Mouse (Mus musculus): Measurements from ENCODE around the gene Foxp2. TPM values are rescaled to one million over a fixed set of nuclear protein-coding genes. Genes with fewer than 3 reads are reported as not detected.

Gene Foxp2
- total and polyA plus RNA-seq, 3 experiments = 2.0 to 3.6 (median 2.0) TPM

- Histone ChIP-seq H3K4me3 (no peak overlapping the region), H3K27me3 (ENCODE audit: control insufficient read depth, insufficient read depth, low read length) (no peaks in the 10 kb centered on the region), H3K36me3 (ENCODE audit: control insufficient read depth, insufficient read depth, low read length) (no peaks in the 10 kb centered on the region), H3K4me1 (ENCODE audit: control insufficient read depth, insufficient read depth, low read length) (no peaks in the 10 kb centered on the region), H3K27ac (no peak overlapping the region), H3K79me2 (replicated peaks; ENCODE audit: control insufficient read depth, insufficient read depth, low read length) (no peaks in the 10 kb centered on the region), H3K9ac (ENCODE audit: low read depth, low read length) (no peak overlapping the region)
- intact Hi-C loops (cut with DNase I) = no loop called here
- TF ChIP-seq CTCF (IDR thresholded peaks at IDR 0.05) (no peak), POLR2A (IDR thresholded peaks at IDR 0.05; ENCODE audit: insufficient read depth, low read depth, low read length) (no peak), EP300 (IDR thresholded peaks at IDR 0.05; ENCODE audit: insufficient read depth, low read depth, low read length) (no peak)
- DNase-seq = no peak
Observed at GRCm38 (mm10) chr6:14922704-14923103, 21.6 kb downstream of the Foxp2 start.

GRCm38 (mm10) chr6:14924976-14925489, 23.9 kb downstream of the Foxp2 start:
- 69% methylated on average over 4 of the region's 4 CpGs for WGBS
- H3K4me1 ChIP-seq (ENCODE audit: control insufficient read depth, insufficient read depth, low read length) = no peaks in the 10 kb centered on the region
- intact Hi-C loops (cut with DNase I) = no loop called here
- no peaks in the 10 kb centered on the region for H3K36me3 ChIP-seq (ENCODE audit: control insufficient read depth, insufficient read depth, low read length)
- H3K79me2 ChIP-seq (replicated peaks; ENCODE audit: control insufficient read depth, insufficient read depth, low read length) = no peaks in the 10 kb centered on the region
- H3K27me3 ChIP-seq (ENCODE audit: control insufficient read depth, insufficient read depth, low read length) = no peaks in the 10 kb centered on the region
- TF ChIP-seq EP300 (IDR thresholded peaks at IDR 0.05; ENCODE audit: insufficient read depth, low read depth, low read length) (no peak), POLR2A (IDR thresholded peaks at IDR 0.05; ENCODE audit: insufficient read depth, low read depth, low read length) (no peak), CTCF (IDR thresholded peaks at IDR 0.05) (no peak)
- DNase-seq = no peak
- H3K4me3 ChIP-seq = no peak overlapping the region
- H3K27ac ChIP-seq = no peak overlapping the region
- H3K9ac ChIP-seq (ENCODE audit: low read depth, low read length) = no peak overlapping the region

- DNase-seq = no peak
- intact Hi-C loops (cut with DNase I) = no loop called here
- 70% methylated on average over 6 of the region's 6 CpGs for WGBS
Observed at GRCm38 (mm10) chr6:14951060-14951459, 49.9 kb downstream of the Foxp2 start.

DNA sequence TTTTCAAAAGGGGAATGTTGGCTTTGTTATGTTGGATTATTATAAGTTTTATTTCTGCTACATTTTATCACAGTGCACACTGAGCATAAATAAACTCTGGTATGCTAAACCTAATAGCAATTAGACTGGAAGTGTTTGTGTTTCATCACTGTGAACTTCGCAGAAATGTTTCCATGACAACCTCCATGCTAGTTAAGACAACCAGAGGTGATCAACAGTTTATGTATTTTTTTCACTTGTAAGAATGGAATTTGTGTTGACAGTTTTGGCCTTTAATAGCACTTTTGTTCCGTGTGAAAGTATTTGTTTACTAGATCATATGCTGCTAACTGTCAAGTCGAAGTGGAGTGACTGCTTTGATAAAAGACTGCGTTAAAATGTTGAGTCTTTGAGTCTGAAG, 51.6 kb downstream of the Foxp2 start:
- intact Hi-C loops (cut with DNase I) = no loop called here
- Histone ChIP-seq H3K79me2 (replicated peaks; ENCODE audit: control insufficient read depth, insufficient read depth, low read length) (no peaks in the 10 kb centered on the region), H3K9ac (ENCODE audit: low read depth, low read length) (no peak overlapping the region), H3K27me3 (ENCODE audit: control insufficient read depth, insufficient read depth, low read length) (no peaks in the 10 kb centered on the region), H3K36me3 (ENCODE audit: control insufficient read depth, insufficient read depth, low read length) (no peaks in the 10 kb centered on the region), H3K27ac (no peak overlapping the region), H3K4me3 (no peak overlapping the region), H3K4me1 (ENCODE audit: control insufficient read depth, insufficient read depth, low read length) (no peaks in the 10 kb centered on the region)
- DNase-seq = no peak
- TF ChIP-seq CTCF (IDR thresholded peaks at IDR 0.05) (no peak), EP300 (IDR thresholded peaks at IDR 0.05; ENCODE audit: insufficient read depth, low read depth, low read length) (no peak), POLR2A (IDR thresholded peaks at IDR 0.05; ENCODE audit: insufficient read depth, low read depth, low read length) (no peak)
- 61% methylated on average over 4 of the region's 4 CpGs for WGBS

More at GRCm38 (mm10) chr6:14951060-14951459, 49.9 kb downstream of the Foxp2 start:
- no peaks in the 10 kb centered on the region for H3K4me1 ChIP-seq (ENCODE audit: control insufficient read depth, insufficient read depth, low read length)
- TF ChIP-seq CTCF (IDR thresholded peaks at IDR 0.05) (no peak), EP300 (IDR thresholded peaks at IDR 0.05; ENCODE audit: insufficient read depth, low read depth, low read length) (no peak), POLR2A (IDR thresholded peaks at IDR 0.05; ENCODE audit: insufficient read depth, low read depth, low read length) (no peak)
- no peak overlapping the region for H3K27ac ChIP-seq
- H3K9ac ChIP-seq (ENCODE audit: low read depth, low read length) = no peak overlapping the region
- no peak overlapping the region for H3K4me3 ChIP-seq
- H3K79me2 ChIP-seq (replicated peaks; ENCODE audit: control insufficient read depth, insufficient read depth, low read length) = no peaks in the 10 kb centered on the region
- H3K36me3 ChIP-seq (ENCODE audit: control insufficient read depth, insufficient read depth, low read length) = no peaks in the 10 kb centered on the region
- H3K27me3 ChIP-seq (ENCODE audit: control insufficient read depth, insufficient read depth, low read length) = no peaks in the 10 kb centered on the region

DNA sequence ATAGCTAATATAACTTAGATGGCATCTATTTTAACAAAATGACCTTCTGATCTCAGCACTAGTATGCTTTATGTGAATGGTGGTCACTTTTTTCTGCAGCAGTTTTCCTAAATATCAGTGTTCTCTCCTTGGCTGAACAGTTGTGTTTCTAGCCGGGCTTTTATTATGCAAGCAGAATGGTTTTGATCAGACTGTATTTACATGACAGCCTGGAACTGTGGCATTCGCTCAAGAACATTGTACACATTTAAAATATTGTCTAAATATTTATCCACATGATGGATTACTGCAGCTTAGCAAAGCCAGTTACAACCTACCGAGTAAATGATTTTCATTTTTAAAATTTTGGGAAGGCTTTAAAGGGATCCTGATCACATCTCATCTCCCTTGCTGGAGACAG, 75.9 kb downstream of the Foxp2 start:
- no peak for DNase-seq
- 84% methylated on average over 3 of the region's 3 CpGs for WGBS
- no peaks in the 10 kb centered on the region for H3K36me3 ChIP-seq (ENCODE audit: control insufficient read depth, insufficient read depth, low read length)
- H3K79me2 ChIP-seq (replicated peaks; ENCODE audit: control insufficient read depth, insufficient read depth, low read length) = no peaks in the 10 kb centered on the region
- no peaks in the 10 kb centered on the region for H3K4me1 ChIP-seq (ENCODE audit: control insufficient read depth, insufficient read depth, low read length)
- no peaks in the 10 kb centered on the region for H3K27me3 ChIP-seq (ENCODE audit: control insufficient read depth, insufficient read depth, low read length)
- no peak overlapping the region for H3K9ac ChIP-seq (ENCODE audit: low read depth, low read length)
- intact Hi-C loops (cut with DNase I) = no loop called here
- TF ChIP-seq EP300 (IDR thresholded peaks at IDR 0.05; ENCODE audit: insufficient read depth, low read depth, low read length) (no peak), CTCF (IDR thresholded peaks at IDR 0.05) (no peak), POLR2A (IDR thresholded peaks at IDR 0.05; ENCODE audit: insufficient read depth, low read depth, low read length) (no peak)
- no peak overlapping the region for H3K4me3 ChIP-seq
- H3K27ac ChIP-seq = no peak overlapping the region

DNA sequence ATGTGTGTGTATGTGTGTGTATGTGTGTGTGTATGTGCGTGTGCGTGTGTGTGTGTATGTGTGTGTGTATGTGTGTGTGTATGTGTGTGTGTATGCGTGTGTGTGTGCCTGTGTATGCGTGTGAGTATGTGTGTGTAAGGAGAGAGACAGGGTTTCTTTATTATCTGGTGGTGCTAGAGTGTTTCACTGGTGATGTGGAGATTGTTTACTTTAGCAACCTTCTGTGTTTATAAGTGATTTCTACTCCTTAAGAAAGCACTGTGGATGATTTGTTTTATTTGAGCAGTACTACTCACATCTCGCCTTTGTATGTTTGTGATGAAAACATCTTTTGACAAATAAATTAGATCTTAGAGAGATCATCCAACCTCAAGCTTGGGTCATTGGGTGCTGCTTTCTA, 77.1 kb downstream of the Foxp2 start:
- H3K4me1 ChIP-seq (ENCODE audit: control insufficient read depth, insufficient read depth, low read length) = no peaks in the 10 kb centered on the region
- 88% methylated on average over 5 of the region's 5 CpGs for WGBS
- no peak for TF ChIP-seq EP300 (IDR thresholded peaks at IDR 0.05; ENCODE audit: insufficient read depth, low read depth, low read length)
- TF ChIP-seq POLR2A (IDR thresholded peaks at IDR 0.05; ENCODE audit: insufficient read depth, low read depth, low read length) = no peak
- no peak for TF ChIP-seq CTCF (IDR thresholded peaks at IDR 0.05)
- intact Hi-C loops (cut with DNase I) = no loop called here
- H3K27me3 ChIP-seq (ENCODE audit: control insufficient read depth, insufficient read depth, low read length) = no peaks in the 10 kb centered on the region
- H3K4me3 ChIP-seq = no peak overlapping the region
- no peaks in the 10 kb centered on the region for H3K36me3 ChIP-seq (ENCODE audit: control insufficient read depth, insufficient read depth, low read length)
- DNase-seq = no peak
- no peak overlapping the region for H3K9ac ChIP-seq (ENCODE audit: low read depth, low read length)
- no peak overlapping the region for H3K27ac ChIP-seq
- H3K79me2 ChIP-seq (replicated peaks; ENCODE audit: control insufficient read depth, insufficient read depth, low read length) = no peaks in the 10 kb centered on the region
